17 mouse cellular contexts compared by ENCODE assay signal in the genomic region with DNA sequence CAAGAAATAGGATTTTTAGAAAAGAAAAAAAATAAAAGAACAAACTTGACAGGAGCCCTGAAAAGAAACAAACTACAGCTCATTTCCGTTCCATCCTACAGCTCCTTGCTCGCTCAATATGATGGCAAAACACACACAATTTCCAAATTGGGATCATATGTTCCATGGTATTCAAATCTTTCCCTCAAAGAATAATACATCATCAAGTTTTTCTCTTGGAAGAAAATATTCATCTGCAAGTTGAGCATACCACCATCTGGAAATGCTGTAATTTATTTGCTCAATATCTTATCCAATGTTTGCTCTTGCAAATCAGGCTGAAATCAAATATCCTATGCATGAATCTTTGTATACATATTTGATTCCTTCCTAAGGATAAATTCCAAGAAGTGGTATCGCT.
"Had no signal": no experiment of that assay in that cellular context is flagged by ENCODE, and none has a peak within 500 bp of the region (broad histone marks: within the 10 kb centered on the region; RNA-seq: fewer than 3 reads in every experiment).

No protein-coding gene starts in this region.

- H3K9ac ChIP-seq: lung, embryonic 15.5 days; midbrain, embryonic 13.5 days; midbrain, embryonic 15.5 days; neural tube, embryonic 12.5 days; stomach, embryonic 15.5 days had no signal

- H3K27ac ChIP-seq: lung, embryonic 15.5 days; macrophage; midbrain, embryonic 13.5 days; midbrain, embryonic 15.5 days; neural tube, embryonic 12.5 days; stomach, embryonic 15.5 days; stomach, postnatal 0 days had no signal

- H3K4me2 ChIP-seq: lung, embryonic 15.5 days; midbrain, embryonic 11.5 days; midbrain, embryonic 13.5 days; midbrain, embryonic 15.5 days; neural tube, embryonic 12.5 days; stomach, embryonic 15.5 days had no signal

- DNase-seq: lung, adult 2 months; lung, postnatal 14 days; lung, postnatal 36 days; right cerebral cortex, postnatal 14 days; thymus, adult 18-20 months; thymus, postnatal 14 days; thymus, postnatal 36 days had no signal

- H3K4me1 ChIP-seq: lung, embryonic 15.5 days; midbrain, embryonic 13.5 days; midbrain, embryonic 15.5 days; neural tube, embryonic 12.5 days; stomach, embryonic 15.5 days had no signal

- ATAC-seq: lung, postnatal 0 days; midbrain, embryonic 13.5 days; midbrain, embryonic 15.5 days had no signal

- H3K9me3 ChIP-seq: lung, embryonic 15.5 days; megakaryocyte, embryonic 14.5 days; midbrain, embryonic 13.5 days; midbrain, embryonic 15.5 days; neural tube, embryonic 12.5 days; stomach, embryonic 15.5 days had no signal

- H3K36me3 ChIP-seq: lung, embryonic 15.5 days; midbrain, embryonic 13.5 days; midbrain, embryonic 15.5 days; neural tube, embryonic 12.5 days; stomach, embryonic 15.5 days had no signal

- H3K27me3 ChIP-seq: lung, embryonic 15.5 days; midbrain, embryonic 13.5 days; midbrain, embryonic 15.5 days; neural tube, embryonic 12.5 days; stomach, embryonic 15.5 days had no signal

- H3K4me3 ChIP-seq: lung, embryonic 15.5 days; megakaryocyte, embryonic 14.5 days; midbrain, embryonic 13.5 days; midbrain, embryonic 15.5 days; neural tube, embryonic 12.5 days; stomach, embryonic 15.5 days had no signal
